Mouse (Mus musculus): ENCODE data around the gene Klhl3. TPM values are rescaled to one million over a fixed set of nuclear protein-coding genes. Genes with fewer than 3 reads are reported as not detected.

The Klhl3 gene
- polyA plus RNA-seq, 1 experiment from 2014 or later = 2.5 TPM

GRCm38 (mm10) chr13:58012067-58012925 is 101.1 kb downstream of the Klhl3 start:
- H3K4me1 ChIP-seq = 0 out of 2 replicates have a peak, but pooled peaks cover 4% of the 10 kb centered on the region
- H3K4me3 ChIP-seq = no peak overlapping the region
- H3K27ac ChIP-seq = no peak overlapping the region
- H3K9ac ChIP-seq = no peak overlapping the region
- no peak for ATAC-seq (ENCODE audit: insufficient number of reproducible peaks, insufficient read depth, low FRiP score, low TSS enrichment, low read depth)
- 66% methylated on average over 14 of the region's 14 CpGs for WGBS
- H3K36me3 ChIP-seq = no peaks in the 10 kb centered on the region
- H3K4me2 ChIP-seq = no peak overlapping the region
- no peaks in the 10 kb centered on the region for H3K9me3 ChIP-seq
- no peaks in the 10 kb centered on the region for H3K27me3 ChIP-seq

- no peak for ATAC-seq (ENCODE audit: insufficient number of reproducible peaks, insufficient read depth, low FRiP score, low TSS enrichment, low read depth)
Observed at GRCm38 (mm10) chr13:58011526-58011925, 101.9 kb downstream of the Klhl3 start.

GRCm38 (mm10) chr13:58010416-58010815 is 103.0 kb downstream of the Klhl3 start:
- Histone ChIP-seq H3K27me3 (no peaks in the 10 kb centered on the region), H3K9me3 (no peaks in the 10 kb centered on the region), H3K4me2 (no peak overlapping the region), H3K9ac (no peak overlapping the region), H3K4me1 (0 out of 2 replicates have a peak, but pooled peaks cover 4% of the 10 kb centered on the region), H3K27ac (no peak overlapping the region), H3K36me3 (no peaks in the 10 kb centered on the region), H3K4me3 (no peak overlapping the region)
- no peak for ATAC-seq (ENCODE audit: insufficient number of reproducible peaks, insufficient read depth, low FRiP score, low TSS enrichment, low read depth)
- 82% methylated on average over 7 of the region's 7 CpGs for WGBS

More at GRCm38 (mm10) chr13:58011526-58011925, 101.9 kb downstream of the Klhl3 start:
- H3K4me1 ChIP-seq = 0 out of 2 replicates have a peak, but pooled peaks cover 4% of the 10 kb centered on the region
- H3K27ac ChIP-seq = no peak overlapping the region
- no peaks in the 10 kb centered on the region for H3K9me3 ChIP-seq
- H3K36me3 ChIP-seq = no peaks in the 10 kb centered on the region
- no peak overlapping the region for H3K9ac ChIP-seq
- H3K27me3 ChIP-seq = no peaks in the 10 kb centered on the region
- H3K4me2 ChIP-seq = no peak overlapping the region
- H3K4me3 ChIP-seq = no peak overlapping the region
- 80% methylated on average over 2 of the region's 2 CpGs for WGBS

- Histone ChIP-seq H3K27ac (no peak overlapping the region), H3K4me3 (no peak overlapping the region), H3K9ac (no peak overlapping the region), H3K4me1 (0 out of 2 replicates have a peak, but pooled peaks cover 4% of the 10 kb centered on the region), H3K36me3 (0 out of 2 replicates have a peak, but pooled peaks cover 3% of the 10 kb centered on the region), H3K4me2 (no peak overlapping the region), H3K9me3 (no peaks in the 10 kb centered on the region), H3K27me3 (no peaks in the 10 kb centered on the region)
- 82% methylated on average over 13 of the region's 13 CpGs for WGBS
- ATAC-seq (ENCODE audit: insufficient number of reproducible peaks, insufficient read depth, low FRiP score, low TSS enrichment, low read depth) = no peak
Observed at GRCm38 (mm10) chr13:58009275-58009674, 104.1 kb downstream of the Klhl3 start.

GRCm38 (mm10) chr13:58008038-58008364 is 105.4 kb downstream of the Klhl3 start:
- no peak overlapping the region for H3K9ac ChIP-seq
- no peaks in the 10 kb centered on the region for H3K9me3 ChIP-seq
- H3K36me3 ChIP-seq = 0 out of 2 replicates have a peak, but pooled peaks cover 3% of the 10 kb centered on the region
- H3K4me1 ChIP-seq = peaks cover 6% of the 10 kb centered on the region
- no peak overlapping the region for H3K27ac ChIP-seq
- WGBS = 80% methylated on average over 5 of the region's 5 CpGs
- ATAC-seq (ENCODE audit: insufficient number of reproducible peaks, insufficient read depth, low FRiP score, low TSS enrichment, low read depth) = no peak
- no peak overlapping the region for H3K4me3 ChIP-seq
- no peaks in the 10 kb centered on the region for H3K27me3 ChIP-seq
- no peak overlapping the region for H3K4me2 ChIP-seq

GRCm38 (mm10) chr13:58007256-58008037 is 105.9 kb downstream of the Klhl3 start:
- no peak for ATAC-seq (ENCODE audit: insufficient number of reproducible peaks, insufficient read depth, low FRiP score, low TSS enrichment, low read depth)
- Histone ChIP-seq H3K27ac (no peak overlapping the region), H3K9me3 (no peaks in the 10 kb centered on the region), H3K4me2 (no peak overlapping the region), H3K9ac (no peak overlapping the region), H3K4me3 (no peak overlapping the region), H3K36me3 (0 out of 2 replicates have a peak, but pooled peaks cover 3% of the 10 kb centered on the region), H3K27me3 (no peaks in the 10 kb centered on the region), H3K4me1 (peaks cover 10% of the 10 kb centered on the region)
- WGBS = 54% methylated on average over 16 of the region's 16 CpGs

- Histone ChIP-seq H3K36me3 (0 out of 2 replicates have a peak, but pooled peaks cover 3% of the 10 kb centered on the region), H3K4me3 (no peak overlapping the region), H3K27ac (no peak overlapping the region), H3K4me2 (no peak overlapping the region), H3K9me3 (no peaks in the 10 kb centered on the region), H3K9ac (no peak overlapping the region), H3K27me3 (no peaks in the 10 kb centered on the region), H3K4me1 (peaks cover 11% of the 10 kb centered on the region)
- ATAC-seq (ENCODE audit: insufficient number of reproducible peaks, insufficient read depth, low FRiP score, low TSS enrichment, low read depth) = no peak
- 87% methylated on average over 3 of the region's 3 CpGs for WGBS
Observed at GRCm38 (mm10) chr13:58001792-58002191, 111.6 kb downstream of the Klhl3 start.

- H3K27ac ChIP-seq = no peak overlapping the region
- H3K9ac ChIP-seq = no peak overlapping the region
- H3K36me3 ChIP-seq = no peaks in the 10 kb centered on the region
- no peak overlapping the region for H3K4me3 ChIP-seq
- no peaks in the 10 kb centered on the region for H3K9me3 ChIP-seq
- ATAC-seq (ENCODE audit: insufficient number of reproducible peaks, insufficient read depth, low FRiP score, low TSS enrichment, low read depth) = no peak
- 78% methylated on average over 11 of the region's 11 CpGs for WGBS
- H3K4me2 ChIP-seq = no peak overlapping the region
- H3K4me1 ChIP-seq = no peaks in the 10 kb centered on the region
- H3K27me3 ChIP-seq = no peaks in the 10 kb centered on the region
Observed at GRCm38 (mm10) chr13:57996536-57996935, 116.9 kb downstream of the Klhl3 start.

- WGBS = 78% methylated on average over 13 of the region's 13 CpGs
- Histone ChIP-seq H3K27ac (no peak overlapping the region), H3K36me3 (no peaks in the 10 kb centered on the region), H3K4me1 (no peaks in the 10 kb centered on the region), H3K4me2 (no peak overlapping the region), H3K27me3 (no peaks in the 10 kb centered on the region), H3K9ac (no peak overlapping the region), H3K4me3 (no peak overlapping the region), H3K9me3 (no peaks in the 10 kb centered on the region)
- ATAC-seq (ENCODE audit: insufficient number of reproducible peaks, insufficient read depth, low FRiP score, low TSS enrichment, low read depth) = no peak
Observed at GRCm38 (mm10) chr13:57995864-57996263, 117.5 kb downstream of the Klhl3 start.

GRCm38 (mm10) chr13:57984637-57985036 is 128.8 kb downstream of the Klhl3 start:
- no peak for ATAC-seq (ENCODE audit: insufficient number of reproducible peaks, insufficient read depth, low FRiP score, low TSS enrichment, low read depth)
- Histone ChIP-seq H3K4me3 (no peak overlapping the region), H3K27me3 (no peaks in the 10 kb centered on the region), H3K4me2 (no peak overlapping the region), H3K4me1 (peaks cover 38% of the 10 kb centered on the region), H3K36me3 (no peaks in the 10 kb centered on the region), H3K9me3 (no peaks in the 10 kb centered on the region), H3K9ac (no peak overlapping the region), H3K27ac (no peak overlapping the region)
- 59% methylated on average over 10 of the region's 10 CpGs for WGBS

- Histone ChIP-seq H3K9ac (no peak overlapping the region), H3K36me3 (no peaks in the 10 kb centered on the region), H3K27me3 (no peaks in the 10 kb centered on the region), H3K27ac (no peak overlapping the region), H3K9me3 (no peaks in the 10 kb centered on the region), H3K4me3 (no peak overlapping the region), H3K4me2 (no peak overlapping the region), H3K4me1 (peaks cover 38% of the 10 kb centered on the region)
- WGBS = 59% methylated on average over 8 of the region's 8 CpGs
- no peak for ATAC-seq (ENCODE audit: insufficient number of reproducible peaks, insufficient read depth, low FRiP score, low TSS enrichment, low read depth)
Observed at GRCm38 (mm10) chr13:57984163-57984562, 129.2 kb downstream of the Klhl3 start.

Data from embryonic facial prominence, embryonic 13.5 days (tissue).